Mouse (Mus musculus): ENCODE measurements around the gene H2-Eb1. TPM values are rescaled to one million over a fixed set of nuclear protein-coding genes. Genes with fewer than 3 reads are reported as not detected.

H2-Eb1 gene
- polyA plus RNA-seq, 1 experiment from 2014 or later, result 1.5 TPM

GRCm38 (mm10) chr17:34270230-34270629 lies 35.4 kb upstream of the H2-Eb1 start:
- Histone ChIP-seq H3K9me3 (replicated peaks) (no peaks in the 10 kb centered on the region), H3K4me1 (peaks cover 1% of the 10 kb centered on the region), H3K36me3 (no peaks in the 10 kb centered on the region), H3K4me3 (no peak overlapping the region), H3K27ac (no peak overlapping the region), H3K27me3 (peaks cover 5% of the 10 kb centered on the region), H3K9ac (no peak overlapping the region), H3K4me2 (replicated peaks) (no peak overlapping the region)
- no peak for ATAC-seq (ENCODE audit: low FRiP score)
- WGBS, result 91% methylated on average over 2 of the region's 2 CpGs

GRCm38 (mm10) chr17:34270940-34271339 lies 34.7 kb upstream of the H2-Eb1 start:
- Histone ChIP-seq H3K4me1 (no peaks in the 10 kb centered on the region), H3K9ac (no peak overlapping the region), H3K27ac (no peak overlapping the region), H3K4me2 (replicated peaks) (no peak overlapping the region), H3K4me3 (no peak overlapping the region), H3K27me3 (no peaks in the 10 kb centered on the region; the same call in 1 of the 2 replicates), H3K9me3 (replicated peaks) (no peaks in the 10 kb centered on the region), H3K36me3 (no peaks in the 10 kb centered on the region)
- no peak for ATAC-seq (ENCODE audit: low FRiP score)
- WGBS, result 78% methylated on average over 2 of the region's 2 CpGs

- no peaks in the 10 kb centered on the region for H3K4me1 ChIP-seq
- no peak overlapping the region for H3K9ac ChIP-seq
- no peaks in the 10 kb centered on the region for H3K9me3 ChIP-seq (replicated peaks)
- no peaks in the 10 kb centered on the region for H3K36me3 ChIP-seq
- no peak for ATAC-seq (ENCODE audit: low FRiP score)
- WGBS, result 88% methylated on average over 1 of the region's 1 CpGs
- no peak overlapping the region for H3K4me2 ChIP-seq (replicated peaks)
- no peaks in the 10 kb centered on the region; the same call in 1 of the 2 replicates for H3K27me3 ChIP-seq
- no peak overlapping the region for H3K4me3 ChIP-seq
- H3K27ac ChIP-seq, result no peak overlapping the region
These were observed 33.6 kb upstream of the H2-Eb1 start for GRCm38 (mm10) chr17:34272102-34272501.

GRCm38 (mm10) chr17:34280499-34281038 lies 25.1 kb upstream of the H2-Eb1 start:
- no peak overlapping the region for H3K27ac ChIP-seq
- H3K27me3 ChIP-seq, result 0 out of 2 replicates have a peak, but pooled peaks cover 3% of the 10 kb centered on the region
- H3K4me3 ChIP-seq, result no peak overlapping the region
- ATAC-seq (ENCODE audit: low FRiP score), result no peak
- H3K9ac ChIP-seq, result no peak overlapping the region
- no peaks in the 10 kb centered on the region for H3K36me3 ChIP-seq
- WGBS, result 73% methylated on average over 1 of the region's 1 CpGs
- H3K4me1 ChIP-seq, result no peaks in the 10 kb centered on the region
- H3K4me2 ChIP-seq (replicated peaks), result no peak overlapping the region
- no peaks in the 10 kb centered on the region for H3K9me3 ChIP-seq (replicated peaks)

GRCm38 (mm10) chr17:34281836-34282235 lies 23.8 kb upstream of the H2-Eb1 start:
- Histone ChIP-seq H3K4me2 (replicated peaks) (no peak overlapping the region), H3K9me3 (replicated peaks) (no peaks in the 10 kb centered on the region), H3K27ac (no peak overlapping the region), H3K4me3 (no peak overlapping the region), H3K27me3 (0 out of 2 replicates have a peak, but pooled peaks cover 3% of the 10 kb centered on the region), H3K9ac (no peak overlapping the region), H3K36me3 (no peaks in the 10 kb centered on the region), H3K4me1 (no peaks in the 10 kb centered on the region)
- no peak for ATAC-seq (ENCODE audit: low FRiP score)
- 73% methylated on average over 1 of the region's 1 CpGs for whole genome bisulfite sequencing

GRCm38 (mm10) chr17:34285371-34285770 lies 20.3 kb upstream of the H2-Eb1 start:
- Histone ChIP-seq H3K36me3 (no peaks in the 10 kb centered on the region), H3K9ac (no peak overlapping the region), H3K4me1 (no peaks in the 10 kb centered on the region), H3K4me3 (no peak overlapping the region), H3K27ac (no peak overlapping the region), H3K9me3 (replicated peaks) (no peaks in the 10 kb centered on the region), H3K4me2 (replicated peaks) (no peak overlapping the region), H3K27me3 (peaks cover 3% of the 10 kb centered on the region; the same call in 1 of the 2 replicates)
- 79% methylated on average over 4 of the region's 4 CpGs for WGBS
- ATAC-seq (ENCODE audit: low FRiP score), result no peak

GRCm38 (mm10) chr17:34285848-34286247 lies 19.8 kb upstream of the H2-Eb1 start:
- Histone ChIP-seq H3K4me2 (replicated peaks) (no peak overlapping the region), H3K27ac (no peak overlapping the region), H3K9ac (no peak overlapping the region), H3K4me1 (no peaks in the 10 kb centered on the region), H3K36me3 (no peaks in the 10 kb centered on the region), H3K4me3 (no peak overlapping the region), H3K9me3 (replicated peaks) (no peaks in the 10 kb centered on the region), H3K27me3 (peaks cover 3% of the 10 kb centered on the region; the same call in 1 of the 2 replicates)
- 42% methylated on average over 4 of the region's 4 CpGs for whole genome bisulfite sequencing
- no peak for ATAC-seq (ENCODE audit: low FRiP score)

- Histone ChIP-seq H3K4me2 (replicated peaks) (no peak overlapping the region), H3K9me3 (replicated peaks) (no peaks in the 10 kb centered on the region), H3K36me3 (no peaks in the 10 kb centered on the region), H3K9ac (no peak overlapping the region), H3K4me1 (0 out of 2 replicates have a peak, but pooled peaks cover 2% of the 10 kb centered on the region), H3K27me3 (peaks cover 3% of the 10 kb centered on the region; the same call in 1 of the 2 replicates), H3K4me3 (no peak overlapping the region), H3K27ac (no peak overlapping the region)
- ATAC-seq (ENCODE audit: low FRiP score), result no peak
- 88% methylated on average over 5 of the region's 5 CpGs for WGBS
These were observed 19.2 kb upstream of the H2-Eb1 start for GRCm38 (mm10) chr17:34286501-34286900.

- 73% methylated on average over 6 of the region's 6 CpGs for WGBS
- Histone ChIP-seq H3K27me3 (peaks cover 3% of the 10 kb centered on the region; the same call in 1 of the 2 replicates), H3K9ac (no peak overlapping the region), H3K4me3 (no peak overlapping the region), H3K27ac (no peak overlapping the region), H3K36me3 (no peaks in the 10 kb centered on the region), H3K4me2 (replicated peaks) (no peak overlapping the region), H3K4me1 (0 out of 2 replicates have a peak, but pooled peaks cover 2% of the 10 kb centered on the region), H3K9me3 (replicated peaks) (no peaks in the 10 kb centered on the region)
- no peak for ATAC-seq (ENCODE audit: low FRiP score)
These were observed 18.7 kb upstream of the H2-Eb1 start for GRCm38 (mm10) chr17:34286999-34287398.

GRCm38 (mm10) chr17:34287648-34288047 lies 18.0 kb upstream of the H2-Eb1 start, which contains the start of gene H2-Aa:
H2-Aa (minus strand) TSS chr17:34287823.
- Histone ChIP-seq H3K9ac (no peak within 1 kb of the TSS), H3K27me3 (peaks cover 3% of the 10 kb centered on the region; the same call in 1 of the 2 replicates), H3K36me3 (no peaks in the 10 kb centered on the region), H3K9me3 (replicated peaks) (no peaks in the 10 kb centered on the region), H3K4me1 (0 out of 2 replicates have a peak, but pooled peaks cover 2% of the 10 kb centered on the region), H3K4me3 (no peak within 1 kb of the TSS), H3K4me2 (replicated peaks) (no peak within 1 kb of the TSS), H3K27ac (no peak within 1 kb of the TSS)
- WGBS, result 16% methylated on average over 8 of the region's 8 CpGs
- no peak for ATAC-seq (ENCODE audit: low FRiP score)

GRCm38 (mm10) chr17:34288131-34288530 lies 17.5 kb upstream of the H2-Eb1 start:
- Histone ChIP-seq H3K9ac (no peak overlapping the region), H3K4me1 (0 out of 2 replicates have a peak, but pooled peaks cover 2% of the 10 kb centered on the region), H3K9me3 (replicated peaks) (no peaks in the 10 kb centered on the region), H3K36me3 (no peaks in the 10 kb centered on the region), H3K4me2 (replicated peaks) (no peak overlapping the region), H3K27me3 (peaks cover 3% of the 10 kb centered on the region; the same call in 1 of the 2 replicates), H3K4me3 (no peak overlapping the region), H3K27ac (no peak overlapping the region)
- ATAC-seq (ENCODE audit: low FRiP score), result no peak
- WGBS, result 69% methylated on average over 3 of the region's 3 CpGs

- H3K27me3 ChIP-seq, result peaks cover 2% of the 10 kb centered on the region; the same call in 1 of the 2 replicates
- H3K4me1 ChIP-seq, result 0 out of 2 replicates have a peak, but pooled peaks cover 2% of the 10 kb centered on the region
- no peak overlapping the region for H3K4me2 ChIP-seq (replicated peaks)
- H3K4me3 ChIP-seq, result no peak overlapping the region
- H3K36me3 ChIP-seq, result no peaks in the 10 kb centered on the region
- H3K9ac ChIP-seq, result no peak overlapping the region
- no peaks in the 10 kb centered on the region for H3K9me3 ChIP-seq (replicated peaks)
- peak; percentile 85 for ATAC-seq (ENCODE audit: low FRiP score)
- H3K27ac ChIP-seq, result no peak overlapping the region
- WGBS, result 15% methylated on average over 8 of the region's 8 CpGs
These were observed 14.1 kb upstream of the H2-Eb1 start for GRCm38 (mm10) chr17:34291609-34292008.

GRCm38 (mm10) chr17:34292570-34292969 lies 13.1 kb upstream of the H2-Eb1 start:
- H3K27me3 ChIP-seq, result peaks cover 3% of the 10 kb centered on the region; the same call in 1 of the 2 replicates
- no peak overlapping the region for H3K4me3 ChIP-seq
- no peak overlapping the region for H3K4me2 ChIP-seq (replicated peaks)
- H3K9me3 ChIP-seq (replicated peaks), result no peaks in the 10 kb centered on the region
- no peaks in the 10 kb centered on the region for H3K36me3 ChIP-seq
- H3K4me1 ChIP-seq, result 0 out of 2 replicates have a peak, but pooled peaks cover 2% of the 10 kb centered on the region
- 82% methylated on average over 3 of the region's 4 CpGs for WGBS
- no peak overlapping the region for H3K9ac ChIP-seq
- H3K27ac ChIP-seq, result no peak overlapping the region
- ATAC-seq (ENCODE audit: low FRiP score), result no peak

Measured in hindbrain, embryonic 12.5 days (tissue).